8 mouse cellular contexts compared by ENCODE assay signal in genomic region chr11:4118081-4118921, GRCm38 (mm10). TPM values are rescaled to one million over a fixed set of nuclear protein-coding genes. Genes with fewer than 3 reads are reported as not detected.
DNase-seq lines count a peak whose midpoint lies in the region; ATAC-seq and TF ChIP-seq lines count a peak whose summit lies in the region.

No protein-coding gene starts in this region.

- intact Hi-C loops in heart, adult 2 months (cut with DNase I) = no loop called here

- no peaks in the 10 kb centered on the region for H3K36me3 ChIP-seq in embryonic facial prominence, embryonic 12.5 days
- H3K36me3 ChIP-seq in heart, adult 2 months (ENCODE audit: control insufficient read depth, insufficient read depth, low read length) = no peaks in the 10 kb centered on the region
- no peaks in the 10 kb centered on the region for H3K36me3 ChIP-seq in limb, embryonic 13.5 days
- H3K36me3 ChIP-seq in midbrain, embryonic 15.5 days (replicated peaks) = no peaks in the 10 kb centered on the region

- DNase-seq in A20 (ENCODE audit: low read depth, low spot score) = peak; percentile 25
- peak; percentile 76 for DNase-seq in adrenal gland, postnatal 10 days
- DNase-seq in heart, adult 2 months = peak; percentile 69 to 74
- DNase-seq in kidney, adult 11 months = peak; percentile 76
- DNase-seq in spleen, postnatal 36 days (ENCODE audit: low spot score in 2 of 2) = peak; percentile 29 to 63

- no peak for TF ChIP-seq EP300 in heart, adult 2 months (IDR thresholded peaks at IDR 0.05; ENCODE audit: insufficient read depth, low read depth, low read length)

- ATAC-seq in embryonic facial prominence, embryonic 12.5 days (ENCODE audit: insufficient number of reproducible peaks, insufficient read depth, low FRiP score, low TSS enrichment) = 0 out of 2 replicates have a peak, but pooled peaks have one; percentile 39
- ATAC-seq in limb, embryonic 13.5 days (ENCODE audit: low FRiP score, low read depth) = peak; percentile 64
- ATAC-seq in midbrain, embryonic 15.5 days (replicated peaks) = peak; percentile 70

- WGBS in embryonic facial prominence, embryonic 12.5 days = 4% methylated on average over 41 of the region's 41 CpGs
- WGBS in heart, adult 2 months = 1% methylated on average over 41 of the region's 41 CpGs
- 3% methylated on average over 41 of the region's 41 CpGs for WGBS in limb, embryonic 13.5 days
- 2% methylated on average over 41 of the region's 41 CpGs for WGBS in midbrain, embryonic 15.5 days

- 0 out of 2 replicates have a peak, but pooled peaks have one; percentile 23 for TF ChIP-seq POLR2A in heart, adult 2 months (IDR thresholded peaks at IDR 0.05; ENCODE audit: insufficient read depth, low read depth, low read length)

- peak overlapping the region; percentile 85 for H3K4me2 ChIP-seq in embryonic facial prominence, embryonic 12.5 days (replicated peaks)
- H3K4me2 ChIP-seq in limb, embryonic 13.5 days (replicated peaks) = peak overlapping the region; percentile 96
- peak overlapping the region; percentile 87 for H3K4me2 ChIP-seq in midbrain, embryonic 15.5 days

- TF ChIP-seq CTCF in heart, adult 2 months (IDR thresholded peaks at IDR 0.05) = no peak

- H3K79me2 ChIP-seq in heart, adult 2 months (replicated peaks; ENCODE audit: control insufficient read depth, insufficient read depth, low read length) = no peaks in the 10 kb centered on the region

- no peaks in the 10 kb centered on the region for H3K9me3 ChIP-seq in embryonic facial prominence, embryonic 12.5 days
- H3K9me3 ChIP-seq in limb, embryonic 13.5 days = no peaks in the 10 kb centered on the region
- H3K9me3 ChIP-seq in midbrain, embryonic 15.5 days = no peaks in the 10 kb centered on the region

- peak overlapping the region; percentile 53 for H3K4me3 ChIP-seq in embryonic facial prominence, embryonic 12.5 days
- peak overlapping the region; percentile 59 for H3K4me3 ChIP-seq in heart, adult 2 months
- H3K4me3 ChIP-seq in limb, embryonic 13.5 days = peak overlapping the region; percentile 63
- peak overlapping the region; percentile 57 for H3K4me3 ChIP-seq in midbrain, embryonic 15.5 days

- peaks cover 17% of the 10 kb centered on the region; the same call in 1 of the 2 replicates for H3K4me1 ChIP-seq in embryonic facial prominence, embryonic 12.5 days
- H3K4me1 ChIP-seq in heart, adult 2 months (ENCODE audit: control insufficient read depth, insufficient read depth, low read length) = peaks cover 8% of the 10 kb centered on the region
- H3K4me1 ChIP-seq in limb, embryonic 13.5 days = peaks cover 21% of the 10 kb centered on the region
- peaks cover 22% of the 10 kb centered on the region; the same call in 1 of the 2 replicates for H3K4me1 ChIP-seq in midbrain, embryonic 15.5 days

- H3K27ac ChIP-seq in embryonic facial prominence, embryonic 12.5 days = no peak overlapping the region
- H3K27ac ChIP-seq in heart, adult 2 months = 0 out of 2 replicates have a peak overlapping the region, but pooled peaks have one; percentile 7
- H3K27ac ChIP-seq in limb, embryonic 13.5 days = peak overlapping the region; percentile 39; the same call in 1 of the 2 replicates
- H3K27ac ChIP-seq in midbrain, embryonic 15.5 days = peak overlapping the region; percentile 64; the same call in 1 of the 2 replicates

- H3K9ac ChIP-seq in embryonic facial prominence, embryonic 12.5 days = peak overlapping the region; percentile 62
- H3K9ac ChIP-seq in heart, adult 2 months (ENCODE audit: low read depth, low read length) = peak overlapping the region; percentile 72
- peak overlapping the region; percentile 85 for H3K9ac ChIP-seq in limb, embryonic 13.5 days
- H3K9ac ChIP-seq in midbrain, embryonic 15.5 days = peak overlapping the region; percentile 66

- H3K27me3 ChIP-seq in embryonic facial prominence, embryonic 12.5 days = peaks cover 13% of the 10 kb centered on the region
- H3K27me3 ChIP-seq in heart, adult 2 months (ENCODE audit: control insufficient read depth, insufficient read depth, low read length) = no peaks in the 10 kb centered on the region
- H3K27me3 ChIP-seq in limb, embryonic 13.5 days = peaks cover 46% of the 10 kb centered on the region
- no peaks in the 10 kb centered on the region for H3K27me3 ChIP-seq in midbrain, embryonic 15.5 days (replicated peaks)

RNA-seq across cellular contexts. Expression of gene Sec14l2, which starts 4.9 kb away (rescaled TPM):
- total RNA-seq in adrenal gland, postnatal 10 days (2021) = 10 to 100 TPM; 16.4 to 33.8 TPM
- polyA plus RNA-seq in embryonic facial prominence, embryonic 12.5 days (2016; fragmentation: Nextera tagmentation; extraction: Ambion mirVana) = 2.0 and 2.4 TPM in 2 replicates
- total RNA-seq in heart, adult 2 months (2021) = under 1 TPM; 0.52 to 0.89 TPM
- 0.35 and 0.53 TPM in 2 replicates for polyA plus RNA-seq in heart, adult 2 months (2012; rRNA removed)
- 2.5 and 3.5 TPM in 2 replicates for polyA plus RNA-seq in limb, embryonic 13.5 days (2015; fragmentation: Nextera tagmentation; extraction: Ambion mirVana)
- polyA plus RNA-seq in midbrain, embryonic 15.5 days (2015; fragmentation: Nextera tagmentation; extraction: Ambion mirVana) = 4.0 TPM in 2 replicates

RNA-seq across cellular contexts. Expression of gene Rnf215, which starts 16.7 kb away (rescaled TPM):
- 10 to 100 TPM; 16.7 to 21.2 TPM for total RNA-seq in adrenal gland, postnatal 10 days (2021)
- polyA plus RNA-seq in embryonic facial prominence, embryonic 12.5 days (2016; fragmentation: Nextera tagmentation; extraction: Ambion mirVana) = 43.0 and 44.7 TPM in 2 replicates
- 10 to 100 TPM; 12.9 to 13.4 TPM for total RNA-seq in heart, adult 2 months (2021)
- polyA plus RNA-seq in heart, adult 2 months (2012; rRNA removed) = 16.1 and 17.7 TPM in 2 replicates
- 38.6 and 39.0 TPM in 2 replicates for polyA plus RNA-seq in limb, embryonic 13.5 days (2015; fragmentation: Nextera tagmentation; extraction: Ambion mirVana)
- 55.3 and 55.4 TPM in 2 replicates for polyA plus RNA-seq in midbrain, embryonic 15.5 days (2015; fragmentation: Nextera tagmentation; extraction: Ambion mirVana)

RNA-seq across cellular contexts. Expression of gene Mtfp1, which starts 23.1 kb away (rescaled TPM):
- total RNA-seq in adrenal gland, postnatal 10 days (2021) = 10 to 100 TPM; 24.4 to 34.6 TPM
- polyA plus RNA-seq in embryonic facial prominence, embryonic 12.5 days (2016; fragmentation: Nextera tagmentation; extraction: Ambion mirVana) = 7.6 and 7.7 TPM in 2 replicates
- total RNA-seq in heart, adult 2 months (2021) = 100 to 1,000 TPM; 129 to 141 TPM
- 158 and 167 TPM in 2 replicates for polyA plus RNA-seq in heart, adult 2 months (2012; rRNA removed)
- polyA plus RNA-seq in limb, embryonic 13.5 days (2015; fragmentation: Nextera tagmentation; extraction: Ambion mirVana) = 6.3 and 7.4 TPM in 2 replicates
- 9.3 and 12.8 TPM in 2 replicates for polyA plus RNA-seq in midbrain, embryonic 15.5 days (2015; fragmentation: Nextera tagmentation; extraction: Ambion mirVana)

RNA-seq across cellular contexts. Expression of gene Ccdc157, which starts 41.8 kb away (rescaled TPM):
- total RNA-seq in adrenal gland, postnatal 10 days (2021) = 1 to 10 TPM; 8.7 to 9.0 TPM
- polyA plus RNA-seq in embryonic facial prominence, embryonic 12.5 days (2016; fragmentation: Nextera tagmentation; extraction: Ambion mirVana) = 9.3 and 10.7 TPM in 2 replicates
- 1 to 10 TPM; 4.5 to 4.6 TPM for total RNA-seq in heart, adult 2 months (2021)
- polyA plus RNA-seq in heart, adult 2 months (2012; rRNA removed) = 6.7 and 9.9 TPM in 2 replicates
- polyA plus RNA-seq in limb, embryonic 13.5 days (2015; fragmentation: Nextera tagmentation; extraction: Ambion mirVana) = 9.5 and 10.3 TPM in 2 replicates
- polyA plus RNA-seq in midbrain, embryonic 15.5 days (2015; fragmentation: Nextera tagmentation; extraction: Ambion mirVana) = 9.0 and 10.3 TPM in 2 replicates

RNA-seq across cellular contexts. Expression of gene Sf3a1, which starts 41.8 kb away (rescaled TPM):
- 10 to 100 TPM; 41.0 to 44.7 TPM for total RNA-seq in adrenal gland, postnatal 10 days (2021)
- 70.0 and 73.9 TPM in 2 replicates for polyA plus RNA-seq in embryonic facial prominence, embryonic 12.5 days (2016; fragmentation: Nextera tagmentation; extraction: Ambion mirVana)
- total RNA-seq in heart, adult 2 months (2021) = 10 to 100 TPM; 37.2 to 38.7 TPM
- polyA plus RNA-seq in heart, adult 2 months (2012; rRNA removed) = 17.9 and 23.4 TPM in 2 replicates
- 57.0 and 65.7 TPM in 2 replicates for polyA plus RNA-seq in limb, embryonic 13.5 days (2015; fragmentation: Nextera tagmentation; extraction: Ambion mirVana)
- polyA plus RNA-seq in midbrain, embryonic 15.5 days (2015; fragmentation: Nextera tagmentation; extraction: Ambion mirVana) = 53.7 and 57.5 TPM in 2 replicates

Comparison
In these comparisons a context has a peak if more than half of its experiments do, and no peak if none do; other contexts are left out.
1. DNase-seq: peak in every context shown above with its lines; median percentile 76 in adrenal gland, postnatal 10 days; 76 in kidney, adult 11 months; 72 in heart, adult 2 months; 46 in spleen, postnatal 36 days; 25 in A20.
2. RNA of gene Mtfp1, which starts 23.1 kb away (polyA plus RNA-seq): 158 to 167 TPM in heart, adult 2 months; 9.3 to 12.8 TPM in midbrain, embryonic 15.5 days, 7.6 to 7.7 TPM in embryonic facial prominence, embryonic 12.5 days and 6.3 to 7.4 TPM in limb, embryonic 13.5 days; every median in the first group is over 10 times any median in the second.
3. Peak in every context shown above with its lines, with median percentiles within 50 percentile points of each other: ATAC-seq, H3K4me2 ChIP-seq, H3K4me3 ChIP-seq and H3K9ac ChIP-seq.